Mouse (Mus musculus) megakaryocyte-erythroid progenitor cell, adult 5-6 weeks (primary cell): ENCODE results near the gene Gtsf2. TPM values are rescaled to one million over a fixed set of nuclear protein-coding genes. Genes with fewer than 3 reads are reported as not detected.
A peak's percentile ranks its signal among the peaks of the same experiment; 100 is the strongest.

Source experiments
- ATAC-seq: replicated peaks from 2 replicates; pipeline ENCODE4 v1.8.0; 2016; ENCODE audit warnings: mild to moderate bottlenecking, inconsistent platforms; ENCODE audit not compliant: severe bottlenecking, poor library complexity, low FRiP score, low TSS enrichment
- total RNA-seq, 2 experiments: library from RNA; stranded (forward) in 1 of 2; stranded (reverse) in 1 of 2; fragments of 200-1000, 215-1000 nt in 1 of 2; fragments of >200 nt in 1 of 2; fragmentation: Nextera tagmentation in 1 of 2; gene quantifications; 2 replicates each; pipeline ENCODE4 v1.2.3; 2014 to 2017

The Gtsf2 gene
- total RNA-seq (2014; fragmentation: Nextera tagmentation) = not detected in 2 replicates
- total RNA-seq (2017) = not detected in 2 replicates

- no peak for ATAC-seq
These were observed at the start of gene Gtsf2 for GRCm38 (mm10) chr15:103448369-103448768. Gene Gtsf2 (minus strand): TSS chr15:103448469.

GRCm38 (mm10) chr15:103496204-103497140 is 48.2 kb upstream of the Gtsf2 start:
- ATAC-seq = no peak

GRCm38 (mm10) chr15:103488336-103488735 is 40.1 kb upstream of the Gtsf2 start:
- ATAC-seq = no peak

GRCm38 (mm10) chr15:103486658-103487057 is 38.4 kb upstream of the Gtsf2 start:
- no peak for ATAC-seq

GRCm38 (mm10) chr15:103485106-103485505 is 36.8 kb upstream of the Gtsf2 start:
- no peak for ATAC-seq

- ATAC-seq = no peak
These were observed 36.2 kb upstream of the Gtsf2 start for GRCm38 (mm10) chr15:103484490-103484889.

- ATAC-seq = 0 out of 2 replicates have a peak, but pooled peaks have one; percentile 46
These were observed 34.2 kb upstream of the Gtsf2 start for GRCm38 (mm10) chr15:103482488-103482887.

GRCm38 (mm10) chr15:103480129-103480528 is 31.9 kb upstream of the Gtsf2 start:
- no peak for ATAC-seq

- no peak for ATAC-seq
These were observed 30.9 kb upstream of the Gtsf2 start for GRCm38 (mm10) chr15:103479080-103479606.

GRCm38 (mm10) chr15:103473769-103474168 is 25.5 kb upstream of the Gtsf2 start:
- ATAC-seq = no peak

GRCm38 (mm10) chr15:103473182-103473581 is 24.9 kb upstream of the Gtsf2 start:
- ATAC-seq = no peak

- no peak for ATAC-seq
These were observed 24.0 kb upstream of the Gtsf2 start for GRCm38 (mm10) chr15:103472265-103472664.

- no peak for ATAC-seq
These were observed 23.4 kb upstream of the Gtsf2 start for GRCm38 (mm10) chr15:103471488-103472194.

GRCm38 (mm10) chr15:103462539-103463261 is 14.4 kb upstream of the Gtsf2 start:
- ATAC-seq = no peak

GRCm38 (mm10) chr15:103454449-103454848 is 6.2 kb upstream of the Gtsf2 start:
- ATAC-seq = no peak; the same call in 1 of the 2 replicates

GRCm38 (mm10) chr15:103453551-103454218 is 5.4 kb upstream of the Gtsf2 start, which contains the start of gene Nckap1l:
Gene Nckap1l (plus strand): TSS chr15:103453794.
- peak; percentile 100 for ATAC-seq

GRCm38 (mm10) chr15:103445966-103446365 is 2.3 kb downstream of the Gtsf2 start:
- peak; percentile 22; the same call in 1 of the 2 replicates for ATAC-seq

GRCm38 (mm10) chr15:103430241-103430640 is 18.0 kb downstream of the Gtsf2 start, which contains the start of gene Gtsf1:
Gene Gtsf1 (minus strand): TSS chr15:103430470.
- ATAC-seq = peak; percentile 57; the same call in 1 of the 2 replicates

- ATAC-seq = no peak
These were observed 21.3 kb downstream of the Gtsf2 start for GRCm38 (mm10) chr15:103427017-103427416.
